Mouse (Mus musculus) ES-CJ7 (cell line): Measurements from ENCODE around the gene Rbm7.
"Not testable (repeated sequence)": the region's sequence is repeated elsewhere in the genome, so short reads cannot be mapped to it uniquely, and the experiment has no call there.

Source experiments
- DNase-seq: peaks from one replicate; pipeline ENCODE4 v3.0.0; 2011; ENCODE audit warnings: low read depth, low spot score

Gene Rbm7

GRCm38 (mm10) chr9:48494817-48495547 lies at the start of gene Rbm7, which contains the start of gene Gm5617:
Gene Rbm7 (minus strand): TSS chr9:48495299.
Gene Gm5617 (plus strand): TSS chr9:48495442.
- DNase-seq = peak; percentile 95

- peak; percentile 71 for DNase-seq
These were observed 43.6 kb upstream of the Rbm7 start for GRCm38 (mm10) chr9:48538688-48539087.

- DNase-seq = peak; percentile 27
These were observed 43.0 kb upstream of the Rbm7 start for GRCm38 (mm10) chr9:48538044-48538645.

- not testable (repeated sequence) for DNase-seq
These were observed 42.5 kb upstream of the Rbm7 start for GRCm38 (mm10) chr9:48537616-48538015.

- no peak for DNase-seq
These were observed 41.3 kb upstream of the Rbm7 start for GRCm38 (mm10) chr9:48536414-48536813.

- DNase-seq = no peak
These were observed 37.6 kb upstream of the Rbm7 start for GRCm38 (mm10) chr9:48532730-48533129.

GRCm38 (mm10) chr9:48532203-48532602 lies 37.1 kb upstream of the Rbm7 start:
- DNase-seq = no peak

- DNase-seq = no peak
These were observed 36.2 kb upstream of the Rbm7 start for GRCm38 (mm10) chr9:48531294-48531693.

- no peak for DNase-seq
These were observed 31.4 kb upstream of the Rbm7 start for GRCm38 (mm10) chr9:48526520-48526919.

- peak; percentile 53 for DNase-seq
These were observed 30.5 kb upstream of the Rbm7 start for GRCm38 (mm10) chr9:48525566-48525965.

GRCm38 (mm10) chr9:48520405-48520804 lies 25.3 kb upstream of the Rbm7 start:
- not testable (repeated sequence) for DNase-seq

GRCm38 (mm10) chr9:48517372-48518130 lies 22.5 kb upstream of the Rbm7 start:
- DNase-seq = no peak

- DNase-seq = no peak
These were observed 21.7 kb upstream of the Rbm7 start for GRCm38 (mm10) chr9:48516615-48517371.

GRCm38 (mm10) chr9:48515332-48515731 lies 20.2 kb upstream of the Rbm7 start:
- no peak for DNase-seq

- no peak for DNase-seq
These were observed 15.0 kb upstream of the Rbm7 start for GRCm38 (mm10) chr9:48510134-48510533.

- no peak for DNase-seq
These were observed 9.8 kb upstream of the Rbm7 start for GRCm38 (mm10) chr9:48504741-48505365.

GRCm38 (mm10) chr9:48503001-48503400 lies 7.9 kb upstream of the Rbm7 start:
- no peak for DNase-seq

GRCm38 (mm10) chr9:48501192-48501591 lies 6.1 kb upstream of the Rbm7 start:
- DNase-seq = no peak

- peak; percentile 48 for DNase-seq
These were observed 441 bp upstream of the Rbm7 start for GRCm38 (mm10) chr9:48495548-48495932.

- no peak for DNase-seq
These were observed 13.6 kb downstream of the Rbm7 start for GRCm38 (mm10) chr9:48481214-48482134.
